Mouse (Mus musculus) erythroblast, embryonic 14.5 days (primary cell): Measurements from ENCODE around the gene Cisd3.

ENCODE experiments used
- GATA1 ChIP-seq: IDR thresholded peaks from 2 replicates; pipeline ENCODE4 v1.6.1; 2012; ENCODE audit warnings: low read length, inconsistent platforms, mixed read lengths
- TAL1 ChIP-seq: IDR thresholded peaks from 3 replicates; pipeline ENCODE4 v1.6.1; 2012; ENCODE audit warnings: low read length, inconsistent platforms, mixed read lengths

DNA sequence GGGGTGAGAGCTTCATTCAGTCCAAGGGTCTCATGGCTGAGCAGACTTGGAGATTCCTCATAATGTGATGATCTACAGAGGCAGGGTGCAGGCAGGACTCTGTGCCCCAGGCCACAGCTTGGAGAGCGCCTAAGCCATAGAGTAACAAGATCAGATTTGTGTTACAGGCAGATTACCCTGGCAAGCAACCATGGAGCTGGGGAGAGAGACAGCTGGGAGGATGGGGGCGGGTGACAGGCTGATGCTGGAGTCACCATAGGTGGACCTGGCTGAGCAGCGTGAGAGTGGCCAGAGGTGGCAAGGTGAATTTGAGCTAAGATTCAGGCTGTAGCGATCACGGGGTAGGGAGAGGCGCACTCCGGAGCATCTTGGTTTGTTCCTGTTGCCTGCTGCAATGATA is 17.5 kb upstream of the Cisd3 start:
- no peak for TF ChIP-seq TAL1
- no peak for TF ChIP-seq GATA1
